Mouse (Mus musculus): ENCODE results near the gene Eme1. TPM values are rescaled to one million over a fixed set of nuclear protein-coding genes. Genes with fewer than 3 reads are reported as not detected.

Eme1 gene
- total and polyA plus RNA-seq, 3 experiments: 36.8 to 45.9 (median 40.8) TPM

GRCm38 (mm10) chr11:94697703-94698464 lies 44.1 kb upstream of the Eme1 start (continued):
- 0 out of 2 replicates have a peak, but pooled peaks have one; percentile 17 for TF ChIP-seq MXI1 (IDR thresholded peaks at IDR 0.05; ENCODE audit: low read depth, low read length)
- no peak for TF ChIP-seq ZC3H11A (IDR thresholded peaks at IDR 0.05; ENCODE audit: low read depth, low read length)
- no peak for TF ChIP-seq MAFK (IDR thresholded peaks at IDR 0.05; ENCODE audit: insufficient replicate concordance, low read length)
- TF ChIP-seq IRF4 (IDR thresholded peaks at IDR 0.05; ENCODE audit: low read depth, low read length): 0 out of 2 replicates have a peak, but pooled peaks have one; percentile 16
- TF ChIP-seq HCFC1 (IDR thresholded peaks at IDR 0.05; ENCODE audit: low read depth, low read length): 0 out of 2 replicates have a peak, but pooled peaks have one; percentile 8
- TF ChIP-seq POLR2AphosphoS2 (IDR thresholded peaks at IDR 0.05; ENCODE audit: low read depth, low read length): no peak
- TF ChIP-seq JUN (IDR thresholded peaks at IDR 0.05; ENCODE audit: insufficient read depth, low read depth, low read length): no peak
- TF ChIP-seq USF1 (IDR thresholded peaks at IDR 0.05; ENCODE audit: low read depth, low read length): no peak

- Histone ChIP-seq H3K36me3 (replicated peaks in 1 of 2; ENCODE audit: control insufficient read depth in 1 of 2, insufficient read depth in 1 of 2, low read length in 1 of 2) (no peaks in the 10 kb centered on the region), H3K27ac (ENCODE audit: insufficient read depth, low read depth) (peak overlapping the region; percentile 47; the same call in 1 of the 2 replicates), H3K9ac (ENCODE audit: insufficient read depth, low read depth) (no peak overlapping the region), H3K27me3 (replicated peaks) (no peaks in the 10 kb centered on the region), H3K79me2 (replicated peaks; ENCODE audit: control insufficient read depth, extremely low read depth, insufficient read depth, poor library complexity, severe bottlenecking) (no peaks in the 10 kb centered on the region), H3K4me2 (ENCODE audit: insufficient read depth, low read depth, poor library complexity, severe bottlenecking) (no peak overlapping the region), H3K9me3 (replicated peaks; ENCODE audit: low read length) (peaks cover 6% of the 10 kb centered on the region), H3K4me1 (ENCODE audit: control insufficient read depth in 1 of 2, insufficient read depth in 2 of 2) (peaks cover 23 to 65% of the 10 kb centered on the region in 2 experiments), H3K4me3 (replicated peaks in 1 of 3; ENCODE audit: low read depth in 2 of 3, low read length in 2 of 3, poor library complexity in 1 of 3) (no peak overlapping the region)
- DNase-seq (ENCODE audit: extremely low read depth): peak; percentile 42
- TF ChIP-seq RAD21 (IDR thresholded peaks at IDR 0.05; ENCODE audit: low read depth, low read length) (peak; percentile 21), ZNF384 (IDR thresholded peaks at IDR 0.05; ENCODE audit: low read depth, low read length) (no peak), SIN3A (IDR thresholded peaks at IDR 0.05; ENCODE audit: low read length) (no peak), CTCF (conservative IDR thresholded peaks at IDR 0.05 in 1 of 2, IDR thresholded peaks at IDR 0.05 in 1 of 2; ENCODE audit: low read depth in 2 of 2, low read length in 2 of 2) (peak; percentile 30 to 51; a peak in 3 of 4 replicates)
- dilution Hi-C loops (cut with MboI; ENCODE audit: extremely low pct_ligation_motif_present, extremely low pct_unique_long_range_greater_than_20kb, low sequenced_read_pairs): no loop called here
- in situ Hi-C loops (cut with MboI; ENCODE audit: low pct_ligation_motif_present, low pct_unique_long_range_greater_than_20kb, low sequenced_read_pairs): no loop called here
Measured at GRCm38 (mm10) chr11:94697140-94697539, 43.4 kb upstream of the Eme1 start.

GRCm38 (mm10) chr11:94695508-94695907 lies 41.7 kb upstream of the Eme1 start:
- H3K9me3 ChIP-seq (replicated peaks; ENCODE audit: low read length): peaks cover 6% of the 10 kb centered on the region
- no peak overlapping the region for H3K4me3 ChIP-seq (replicated peaks in 1 of 3; ENCODE audit: low read depth in 2 of 3, low read length in 2 of 3, poor library complexity in 1 of 3)
- H3K36me3 ChIP-seq (replicated peaks in 1 of 2; ENCODE audit: control insufficient read depth in 1 of 2, insufficient read depth in 1 of 2, low read length in 1 of 2): no peaks in the 10 kb centered on the region
- H3K4me1 ChIP-seq (ENCODE audit: control insufficient read depth in 1 of 2, insufficient read depth in 2 of 2): peaks cover 23 to 66% of the 10 kb centered on the region in 2 experiments
- in situ Hi-C loops (cut with MboI; ENCODE audit: low pct_ligation_motif_present, low pct_unique_long_range_greater_than_20kb, low sequenced_read_pairs) (no loop called here), dilution Hi-C loops (cut with MboI; ENCODE audit: extremely low pct_ligation_motif_present, extremely low pct_unique_long_range_greater_than_20kb, low sequenced_read_pairs) (no loop called here)
- peak; percentile 70 for DNase-seq (ENCODE audit: extremely low read depth)
- H3K27me3 ChIP-seq (replicated peaks): no peaks in the 10 kb centered on the region
- H3K4me2 ChIP-seq (ENCODE audit: insufficient read depth, low read depth, poor library complexity, severe bottlenecking): no peak overlapping the region; the same call in 1 of the 2 replicates
- peak overlapping the region; percentile 48 for H3K9ac ChIP-seq (ENCODE audit: insufficient read depth, low read depth)
- H3K79me2 ChIP-seq (replicated peaks; ENCODE audit: control insufficient read depth, extremely low read depth, insufficient read depth, poor library complexity, severe bottlenecking): no peaks in the 10 kb centered on the region
- H3K27ac ChIP-seq (ENCODE audit: insufficient read depth, low read depth): no peak overlapping the region
- TF ChIP-seq CHD2 (IDR thresholded peaks at IDR 0.05; ENCODE audit: low read length) (no peak; the same call in 1 of the 2 replicates), USF2 (conservative IDR thresholded peaks at IDR 0.05; ENCODE audit: low read depth, low read length) (no peak), TCF12 (IDR thresholded peaks at IDR 0.05; ENCODE audit: low read depth, low read length) (peak; percentile 40; the same call in 1 of the 2 replicates), USF1 (IDR thresholded peaks at IDR 0.05; ENCODE audit: low read depth, low read length) (no peak), ZNF384 (IDR thresholded peaks at IDR 0.05; ENCODE audit: low read depth, low read length) (no peak), GABPA (IDR thresholded peaks at IDR 0.05; ENCODE audit: insufficient replicate concordance, low read depth, low read length) (no peak), ETS1 (conservative IDR thresholded peaks at IDR 0.05; ENCODE audit: low read depth, low read length) (no peak; the same call in 1 of the 2 replicates), MAFK (IDR thresholded peaks at IDR 0.05; ENCODE audit: insufficient replicate concordance, low read length) (no peak; the same call in 1 of the 2 replicates), EP300 (IDR thresholded peaks at IDR 0.05; ENCODE audit: low read length) (peak; percentile 78), RCOR1 (conservative IDR thresholded peaks at IDR 0.05; ENCODE audit: low read depth, low read length) (no peak), CHD1 (IDR thresholded peaks at IDR 0.05; ENCODE audit: low read depth, low read length) (no peak), NELFE (IDR thresholded peaks at IDR 0.05; ENCODE audit: low read depth, low read length) (no peak), MYC (IDR thresholded peaks at IDR 0.05; ENCODE audit: low read depth, low read length) (no peak; the same call in 1 of the 2 replicates), JUN (IDR thresholded peaks at IDR 0.05; ENCODE audit: insufficient read depth, low read depth, low read length) (peak; percentile 45; the same call in 1 of the 2 replicates), HCFC1 (IDR thresholded peaks at IDR 0.05; ENCODE audit: low read depth, low read length) (peak; percentile 44; the same call in 1 of the 2 replicates), UBTF (IDR thresholded peaks at IDR 0.05; ENCODE audit: low read depth, low read length) (no peak), JUND (conservative IDR thresholded peaks at IDR 0.05; ENCODE audit: low read depth, low read length) (peak; percentile 77), MAX (IDR thresholded peaks at IDR 0.05; ENCODE audit: low read length) (peak; percentile 76), E2F4 (IDR thresholded peaks at IDR 0.05; ENCODE audit: insufficient replicate concordance, low read depth, low read length) (no peak), CTCF (conservative IDR thresholded peaks at IDR 0.05 in 1 of 2, IDR thresholded peaks at IDR 0.05 in 1 of 2; ENCODE audit: low read depth in 2 of 2, low read length in 2 of 2) (no peak), MAZ (IDR thresholded peaks at IDR 0.05; ENCODE audit: low read depth, low read length) (no peak), POLR2A (IDR thresholded peaks at IDR 0.05; ENCODE audit: low read depth, low read length) (no peak)

Measured in CH12.LX (cell line).